Mouse (Mus musculus) B cell, adult 67 days (primary cell): ENCODE data around the gene Pdhx. TPM values are rescaled to one million over a fixed set of nuclear protein-coding genes. Genes with fewer than 3 reads are reported as not detected.

Experiments
- total RNA-seq, 2 experiments: library from RNA; stranded (reverse); gene quantifications; 4 replicates each; pipeline ENCODE4 v1.2.4; 2023

The Pdhx gene
- 10 to 100 TPM; 14.0 to 16.8 TPM for total RNA-seq

DNA sequence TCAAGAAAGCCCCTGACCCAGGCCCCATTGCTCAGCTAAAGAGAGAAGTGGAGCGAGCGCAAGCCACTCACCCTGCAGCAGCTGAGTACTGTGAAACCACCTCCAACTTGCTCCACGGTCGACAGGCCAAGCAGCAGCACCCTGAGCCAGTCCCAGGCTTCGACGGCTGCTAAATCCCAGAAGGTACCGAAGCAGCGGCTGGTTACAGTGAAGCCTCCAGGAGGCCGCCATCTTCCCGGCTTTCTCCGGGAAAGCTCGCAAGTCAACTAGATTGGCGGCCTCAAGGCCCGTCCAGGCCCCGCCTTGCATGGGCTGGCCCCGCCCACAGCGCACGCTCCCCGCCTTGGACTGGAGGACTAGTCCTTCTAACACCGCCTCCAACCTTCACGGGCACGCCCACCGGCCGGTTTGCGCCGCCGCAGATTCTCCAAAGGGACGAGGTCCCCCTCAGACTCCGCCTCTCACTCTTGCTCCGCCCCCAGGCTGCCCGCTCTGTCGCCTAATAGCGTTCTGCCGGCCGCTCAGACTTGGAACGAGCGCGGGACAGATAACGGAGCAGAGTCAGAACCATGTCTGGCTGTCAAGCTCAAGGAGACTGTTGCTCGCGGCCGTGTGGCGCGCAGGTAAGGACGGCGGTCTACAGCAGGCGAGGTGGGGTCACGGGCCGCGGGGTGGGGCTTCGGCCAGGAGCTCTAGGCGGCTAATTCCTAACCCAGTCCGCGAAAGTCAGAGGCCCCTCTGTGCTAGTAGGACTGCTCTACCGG lies at the start of gene Pdhx, which contains the start of gene Apip:
TSS of gene Pdhx (minus strand) at position 295 of the 764 bp plus-strand sequence.
TSS of gene Apip (plus strand) at position 457 of the 764 bp plus-strand sequence.

Other genes with a start within 250 kb of the Pdhx start
- gene Cd44, start 171.8 kb downstream of the Pdhx start, total RNA-seq, result 10 to 100 TPM; 73.2 to 85.5 TPM
- 10 to 100 TPM; 10.2 to 18.9 TPM for gene Apip, start 162 bp upstream of the Pdhx start, total RNA-seq
- gene Ehf, start 229.8 kb upstream of the Pdhx start, total RNA-seq, result under 1 TPM in 1 of 2 experiments, not detected in 1; 0.78 TPM